Mouse (Mus musculus): ENCODE data around the gene Pwwp2b. TPM values are rescaled to one million over a fixed set of nuclear protein-coding genes. Genes with fewer than 3 reads are reported as not detected.

The Pwwp2b gene
- polyA plus RNA-seq, 1 experiment from 2014 or later = 3.9 TPM

- 87% methylated on average over 7 of the region's 7 CpGs for WGBS
- H3K27ac ChIP-seq (replicated peaks) = no peak overlapping the region
- H3K9me3 ChIP-seq = no peaks in the 10 kb centered on the region
- H3K4me2 ChIP-seq (replicated peaks) = no peak overlapping the region
- no peaks in the 10 kb centered on the region for H3K36me3 ChIP-seq
- H3K4me3 ChIP-seq = no peak overlapping the region
- H3K9ac ChIP-seq (replicated peaks) = no peak overlapping the region
- H3K27me3 ChIP-seq = no peaks in the 10 kb centered on the region; the same call in 1 of the 2 replicates
- H3K4me1 ChIP-seq = no peaks in the 10 kb centered on the region
- no peak for ATAC-seq (ENCODE audit: low FRiP score, low read depth)
Observed at GRCm38 (mm10) chr7:139288540-139288939, 40.3 kb downstream of the Pwwp2b start.

GRCm38 (mm10) chr7:139293350-139293749 lies 45.1 kb downstream of the Pwwp2b start:
- Histone ChIP-seq H3K9me3 (no peaks in the 10 kb centered on the region), H3K9ac (replicated peaks) (no peak overlapping the region), H3K36me3 (no peaks in the 10 kb centered on the region), H3K27ac (replicated peaks) (no peak overlapping the region), H3K27me3 (no peaks in the 10 kb centered on the region), H3K4me3 (no peak overlapping the region), H3K4me2 (replicated peaks) (no peak overlapping the region), H3K4me1 (no peaks in the 10 kb centered on the region)
- 70% methylated on average over 4 of the region's 4 CpGs for WGBS
- ATAC-seq (ENCODE audit: low FRiP score, low read depth) = no peak

GRCm38 (mm10) chr7:139294076-139294475 lies 45.8 kb downstream of the Pwwp2b start:
- Histone ChIP-seq H3K9ac (replicated peaks) (no peak overlapping the region), H3K4me1 (no peaks in the 10 kb centered on the region), H3K27ac (replicated peaks) (no peak overlapping the region), H3K4me2 (replicated peaks) (no peak overlapping the region), H3K36me3 (no peaks in the 10 kb centered on the region), H3K4me3 (no peak overlapping the region), H3K27me3 (0 out of 2 replicates have a peak, but pooled peaks cover 3% of the 10 kb centered on the region), H3K9me3 (no peaks in the 10 kb centered on the region)
- whole genome bisulfite sequencing = 91% methylated on average over 5 of the region's 5 CpGs
- no peak for ATAC-seq (ENCODE audit: low FRiP score, low read depth)

- H3K9me3 ChIP-seq = no peaks in the 10 kb centered on the region
- 81% methylated on average over 1 of the region's 1 CpGs for WGBS
- H3K27ac ChIP-seq (replicated peaks) = no peak overlapping the region
- H3K4me3 ChIP-seq = no peak overlapping the region
- ATAC-seq (ENCODE audit: low FRiP score, low read depth) = no peak
- H3K4me2 ChIP-seq (replicated peaks) = no peak overlapping the region
- H3K4me1 ChIP-seq = peaks cover 4% of the 10 kb centered on the region; the same call in 1 of the 2 replicates
- H3K36me3 ChIP-seq = no peaks in the 10 kb centered on the region
- H3K27me3 ChIP-seq = peaks cover 13% of the 10 kb centered on the region; the same call in 1 of the 2 replicates
- H3K9ac ChIP-seq (replicated peaks) = no peak overlapping the region
Observed at GRCm38 (mm10) chr7:139295653-139296052, 47.4 kb downstream of the Pwwp2b start.

GRCm38 (mm10) chr7:139296552-139297100 lies 48.3 kb downstream of the Pwwp2b start:
- no peak overlapping the region for H3K27ac ChIP-seq (replicated peaks)
- ATAC-seq (ENCODE audit: low FRiP score, low read depth) = no peak

GRCm38 (mm10) chr7:139298446-139298845 lies 50.2 kb downstream of the Pwwp2b start:
- Histone ChIP-seq H3K27ac (replicated peaks) (no peak overlapping the region), H3K9ac (replicated peaks) (no peak overlapping the region), H3K36me3 (no peaks in the 10 kb centered on the region), H3K4me2 (replicated peaks) (no peak overlapping the region), H3K9me3 (no peaks in the 10 kb centered on the region), H3K4me1 (peaks cover 4% of the 10 kb centered on the region; the same call in 1 of the 2 replicates), H3K4me3 (no peak overlapping the region), H3K27me3 (peaks cover 28% of the 10 kb centered on the region; the same call in 1 of the 2 replicates)
- 48% methylated on average over 4 of the region's 4 CpGs for WGBS
- no peak for ATAC-seq (ENCODE audit: low FRiP score, low read depth)

More at GRCm38 (mm10) chr7:139296552-139297100, 48.3 kb downstream of the Pwwp2b start:
- Histone ChIP-seq H3K4me1 (peaks cover 4% of the 10 kb centered on the region; the same call in 1 of the 2 replicates), H3K4me3 (no peak overlapping the region), H3K27me3 (peaks cover 15% of the 10 kb centered on the region; the same call in 1 of the 2 replicates), H3K36me3 (no peaks in the 10 kb centered on the region), H3K4me2 (replicated peaks) (no peak overlapping the region), H3K9ac (replicated peaks) (no peak overlapping the region), H3K9me3 (no peaks in the 10 kb centered on the region)
- WGBS = 74% methylated on average over 10 of the region's 10 CpGs

GRCm38 (mm10) chr7:139299424-139299823 lies 51.1 kb downstream of the Pwwp2b start:
- H3K9me3 ChIP-seq = no peaks in the 10 kb centered on the region
- H3K36me3 ChIP-seq = no peaks in the 10 kb centered on the region
- no peak overlapping the region for H3K4me2 ChIP-seq (replicated peaks)
- peaks cover 36% of the 10 kb centered on the region for H3K27me3 ChIP-seq
- H3K4me1 ChIP-seq = peaks cover 4% of the 10 kb centered on the region; the same call in 1 of the 2 replicates
- H3K9ac ChIP-seq (replicated peaks) = no peak overlapping the region
- peak; percentile 44; the same call in 1 of the 2 replicates for ATAC-seq (ENCODE audit: low FRiP score, low read depth)
- H3K27ac ChIP-seq (replicated peaks) = no peak overlapping the region
- no peak overlapping the region for H3K4me3 ChIP-seq
- 20% methylated on average over 8 of the region's 8 CpGs for WGBS

GRCm38 (mm10) chr7:139300423-139300822 lies 52.1 kb downstream of the Pwwp2b start:
- H3K36me3 ChIP-seq = no peaks in the 10 kb centered on the region
- no peak overlapping the region for H3K9ac ChIP-seq (replicated peaks)
- H3K4me3 ChIP-seq = no peak overlapping the region
- H3K27ac ChIP-seq (replicated peaks) = no peak overlapping the region
- H3K27me3 ChIP-seq = peaks cover 43% of the 10 kb centered on the region
- ATAC-seq (ENCODE audit: low FRiP score, low read depth) = no peak
- no peak overlapping the region for H3K4me2 ChIP-seq (replicated peaks)
- WGBS = 64% methylated on average over 7 of the region's 7 CpGs
- no peaks in the 10 kb centered on the region for H3K9me3 ChIP-seq
- peaks cover 4% of the 10 kb centered on the region; the same call in 1 of the 2 replicates for H3K4me1 ChIP-seq

- peaks cover 43% of the 10 kb centered on the region for H3K27me3 ChIP-seq
- H3K9me3 ChIP-seq = no peaks in the 10 kb centered on the region
- WGBS = 80% methylated on average over 8 of the region's 8 CpGs
- no peak overlapping the region for H3K27ac ChIP-seq (replicated peaks)
- no peak overlapping the region for H3K4me2 ChIP-seq (replicated peaks)
- ATAC-seq (ENCODE audit: low FRiP score, low read depth) = no peak
- no peak overlapping the region for H3K9ac ChIP-seq (replicated peaks)
- no peak overlapping the region for H3K4me3 ChIP-seq
- no peaks in the 10 kb centered on the region for H3K36me3 ChIP-seq
- peaks cover 4% of the 10 kb centered on the region; the same call in 1 of the 2 replicates for H3K4me1 ChIP-seq
Observed at GRCm38 (mm10) chr7:139301505-139301904, 53.2 kb downstream of the Pwwp2b start.

- Histone ChIP-seq H3K27me3 (peaks cover 43% of the 10 kb centered on the region), H3K27ac (replicated peaks) (no peak overlapping the region), H3K4me1 (peaks cover 4% of the 10 kb centered on the region; the same call in 1 of the 2 replicates), H3K9me3 (no peaks in the 10 kb centered on the region), H3K4me3 (no peak overlapping the region), H3K9ac (replicated peaks) (no peak overlapping the region), H3K36me3 (no peaks in the 10 kb centered on the region), H3K4me2 (replicated peaks) (no peak overlapping the region)
- no peak for ATAC-seq (ENCODE audit: low FRiP score, low read depth)
- WGBS = 53% methylated on average over 5 of the region's 5 CpGs
Observed at GRCm38 (mm10) chr7:139302314-139302713, 54.0 kb downstream of the Pwwp2b start.

GRCm38 (mm10) chr7:139303280-139304011 lies 55.2 kb downstream of the Pwwp2b start:
- Histone ChIP-seq H3K9ac (replicated peaks) (no peak overlapping the region), H3K4me1 (peaks cover 4% of the 10 kb centered on the region; the same call in 1 of the 2 replicates), H3K27me3 (peaks cover 48% of the 10 kb centered on the region), H3K9me3 (no peaks in the 10 kb centered on the region), H3K4me2 (replicated peaks) (no peak overlapping the region), H3K27ac (replicated peaks) (no peak overlapping the region), H3K36me3 (no peaks in the 10 kb centered on the region), H3K4me3 (no peak overlapping the region)
- peak; percentile 73 for ATAC-seq (ENCODE audit: low FRiP score, low read depth)
- 37% methylated on average over 6 of the region's 6 CpGs for WGBS

- no peaks in the 10 kb centered on the region for H3K9me3 ChIP-seq
- H3K27ac ChIP-seq (replicated peaks) = no peak overlapping the region
- H3K4me2 ChIP-seq (replicated peaks) = no peak overlapping the region
- peaks cover 2% of the 10 kb centered on the region; the same call in 1 of the 2 replicates for H3K4me1 ChIP-seq
- ATAC-seq (ENCODE audit: low FRiP score, low read depth) = no peak
- no peak overlapping the region for H3K4me3 ChIP-seq
- H3K9ac ChIP-seq (replicated peaks) = no peak overlapping the region
- WGBS = 46% methylated on average over 5 of the region's 5 CpGs
- H3K27me3 ChIP-seq = peaks cover 50% of the 10 kb centered on the region
- no peaks in the 10 kb centered on the region for H3K36me3 ChIP-seq
Observed at GRCm38 (mm10) chr7:139304322-139304721, 56.0 kb downstream of the Pwwp2b start.
